Mouse (Mus musculus): Measurements from ENCODE around the gene Gp9.

DNA sequence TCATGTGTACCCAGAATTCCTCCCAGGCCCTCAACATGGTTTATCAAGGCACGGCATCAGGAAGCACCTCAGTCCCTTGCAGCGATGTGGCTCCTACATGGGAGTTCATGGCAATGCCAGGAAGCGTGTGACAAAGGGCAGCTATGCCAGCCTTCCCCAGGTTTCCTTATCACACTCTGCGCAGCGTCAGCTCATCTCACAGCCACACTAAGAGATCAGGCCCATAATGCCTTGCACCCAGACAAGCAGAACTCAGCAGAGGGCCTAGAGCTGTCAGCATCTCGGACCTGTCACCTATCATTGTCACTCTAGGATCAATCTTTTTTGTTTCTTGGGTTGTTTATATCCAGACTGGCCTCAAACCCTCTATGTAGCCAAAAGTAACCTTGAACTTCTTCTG lies 21.7 kb downstream of the Gp9 start:
- TF ChIP-seq CTCF (IDR thresholded peaks at IDR 0.05; ENCODE audit: insufficient read depth, low read length) = no peak
- TF ChIP-seq POLR2A (IDR thresholded peaks at IDR 0.05; ENCODE audit: borderline replicate concordance, extremely low read depth, low read depth, low read length) = no peak

Measured in lung, adult 2 months (tissue).